Mouse (Mus musculus) intestine, embryonic 14.5 days (tissue): ENCODE data around the gene Cdk2. TPM values are rescaled to one million over a fixed set of nuclear protein-coding genes. Genes with fewer than 3 reads are reported as not detected.
A peak's percentile ranks its signal among the peaks of the same experiment; 100 is the strongest.

ENCODE experiments used
- ATAC-seq: fragments of 200-750 bp; cut with Nextera tagmentation; replicated peaks from 2 replicates; pipeline ENCODE4 v1.8.0; 2017; ENCODE audit warnings: low read depth, moderate number of reproducible peaks, moderate TSS enrichment, moderate library complexity; ENCODE audit not compliant: low FRiP score, low TSS enrichment
- DNase-seq: peaks from one replicate; pipeline ENCODE4 v3.0.0-alpha.2; 2018; ENCODE audit warnings: low spot score
- H3K27ac ChIP-seq: fragments of 300-500 bp; sonication (generic); 2 replicates; pipeline ENCODE4 v1.5.1; 2014; ENCODE audit warnings: low read depth, mild to moderate bottlenecking, control low read depth
- H3K27me3 ChIP-seq: fragments of 300-500 bp; sonication (generic); replicated peaks from 2 replicates; pipeline ENCODE4 v1.6.1; 2014; ENCODE audit warnings: low read length, control low read depth; ENCODE audit not compliant: control insufficient read depth, insufficient read depth
- H3K36me3 ChIP-seq: fragments of 300-500 bp; sonication (generic); 2 replicates; pipeline ENCODE4 v1.6.1; 2014; ENCODE audit warnings: low read length, control low read depth; ENCODE audit not compliant: control insufficient read depth, insufficient read depth
- H3K4me1 ChIP-seq: fragments of 300-500 bp; sonication (generic); replicated peaks from 2 replicates; pipeline ENCODE4 v1.6.1; 2014; ENCODE audit warnings: low read length, control low read depth, mixed read lengths; ENCODE audit not compliant: control insufficient read depth, insufficient read depth
- H3K4me2 ChIP-seq: fragments of 300-500 bp; sonication (generic); 2 replicates; pipeline ENCODE4 v1.6.1; 2014; ENCODE audit warnings: low read length
- H3K4me3 ChIP-seq: fragments of 300-500 bp; sonication (generic); 2 replicates; pipeline ENCODE4 v1.5.1; 2014; ENCODE audit warnings: low read depth, low read length, control low read depth, mixed read lengths
- H3K9ac ChIP-seq: fragments of 300-500 bp; sonication (generic); 2 replicates; pipeline ENCODE4 v1.6.1; 2014; ENCODE audit warnings: mild to moderate bottlenecking, low read length
- H3K9me3 ChIP-seq: fragments of 300-500 bp; sonication (generic); 2 replicates; pipeline ENCODE4 v1.6.1; 2016; ENCODE audit warnings: low read length, control low read depth; ENCODE audit not compliant: control insufficient read depth
- WGBS: fragments of 180-500 bp; shearing (Covaris S2); extraction: QIAGEN DNeasy Blood & Tissue Kit; methylation state at CpG from one replicate; pipeline ENCODE4 v1.1.7; 2014; 5-methylcytosine and 5-hydroxymethylcytosine counted together
- polyA plus RNA-seq: library from polyadenylated mRNA; unstranded; fragments of >200 nt; fragmentation: Nextera tagmentation; extraction: Ambion mirVana; gene quantifications from 2 replicates; pipeline ENCODE4 v1.2.1, GENCODE M21; 2014

Cdk2 gene
- polyA plus RNA-seq, result 89.0 and 93.2 TPM in 2 replicates

- peak; percentile 93 for DNase-seq
- Histone ChIP-seq H3K4me1 (peaks cover 18% of the 10 kb centered on the region), H3K36me3 (peaks cover 33% of the 10 kb centered on the region), H3K4me2 (peak within 1 kb of the TSS; percentile 77), H3K9me3 (no peaks in the 10 kb centered on the region), H3K27ac (peak within 1 kb of the TSS; percentile 98), H3K27me3 (no peaks in the 10 kb centered on the region), H3K9ac (peak within 1 kb of the TSS; percentile 89), H3K4me3 (peak within 1 kb of the TSS; percentile 87)
- under 1% methylated on average over 58 of the region's 62 CpGs for WGBS
- peak; percentile 90 for ATAC-seq
Measured at GRCm38 (mm10) chr10:128704491-128705316, at the start of gene Cdk2. TSS of gene Cdk2 (minus strand) at chr10:128705031.

- Histone ChIP-seq H3K9me3 (no peaks in the 10 kb centered on the region), H3K27ac (peak overlapping the region; percentile 98), H3K4me2 (peak overlapping the region; percentile 91), H3K4me3 (peak overlapping the region; percentile 83), H3K27me3 (no peaks in the 10 kb centered on the region), H3K9ac (peak overlapping the region; percentile 87), H3K36me3 (peaks cover 2% of the 10 kb centered on the region; the same call in 1 of the 2 replicates), H3K4me1 (peaks cover 4% of the 10 kb centered on the region)
- peak; percentile 94 for DNase-seq
- under 1% methylated on average over 37 of the region's 37 CpGs for WGBS
- ATAC-seq, result peak; percentile 83
Measured at GRCm38 (mm10) chr10:128748252-128748864, 43.5 kb upstream of the Cdk2 start.

GRCm38 (mm10) chr10:128747646-128748251 is 42.9 kb upstream of the Cdk2 start, which contains the start of gene Pym1:
TSS of gene Pym1 (plus strand) at chr10:128747889.
- no peaks in the 10 kb centered on the region for H3K36me3 ChIP-seq
- no peaks in the 10 kb centered on the region for H3K9me3 ChIP-seq
- H3K4me3 ChIP-seq, result peak within 1 kb of the TSS; percentile 83
- peaks cover 4% of the 10 kb centered on the region for H3K4me1 ChIP-seq
- H3K27ac ChIP-seq, result peak within 1 kb of the TSS; percentile 98
- DNase-seq, result peak; percentile 87
- H3K4me2 ChIP-seq, result peak within 1 kb of the TSS; percentile 91
- peak within 1 kb of the TSS; percentile 87 for H3K9ac ChIP-seq
- WGBS, result under 1% methylated on average over 36 of the region's 36 CpGs
- peak; percentile 81 for ATAC-seq
- H3K27me3 ChIP-seq, result peaks cover 2% of the 10 kb centered on the region; the same call in 1 of the 2 replicates

GRCm38 (mm10) chr10:128746972-128747645 is 42.3 kb upstream of the Cdk2 start:
- no peak for DNase-seq
- 40% methylated on average over 9 of the region's 9 CpGs for WGBS
- H3K27ac ChIP-seq, result peak overlapping the region; percentile 98
- peaks cover 9% of the 10 kb centered on the region for H3K27me3 ChIP-seq
- H3K9ac ChIP-seq, result peak overlapping the region; percentile 87
- peaks cover 4% of the 10 kb centered on the region for H3K4me1 ChIP-seq
- no peaks in the 10 kb centered on the region for H3K9me3 ChIP-seq
- no peaks in the 10 kb centered on the region for H3K36me3 ChIP-seq
- H3K4me2 ChIP-seq, result peak overlapping the region; percentile 91
- peak overlapping the region; percentile 83 for H3K4me3 ChIP-seq
- no peak for ATAC-seq

GRCm38 (mm10) chr10:128745946-128746613 is 41.2 kb upstream of the Cdk2 start:
- Histone ChIP-seq H3K36me3 (no peaks in the 10 kb centered on the region), H3K27ac (no peak overlapping the region), H3K9me3 (no peaks in the 10 kb centered on the region), H3K4me3 (no peak overlapping the region), H3K4me1 (peaks cover 4% of the 10 kb centered on the region), H3K4me2 (no peak overlapping the region), H3K27me3 (peaks cover 10% of the 10 kb centered on the region), H3K9ac (no peak overlapping the region)
- DNase-seq, result no peak
- no peak for ATAC-seq
- 92% methylated on average over 10 of the region's 10 CpGs for WGBS

GRCm38 (mm10) chr10:128744680-128745601 is 40.1 kb upstream of the Cdk2 start, which contains the start of gene Dgka:
TSS of gene Dgka (minus strand) at chr10:128744855.
- peak; percentile 65 for DNase-seq
- Histone ChIP-seq H3K9ac (peak within 1 kb of the TSS; percentile 63), H3K36me3 (no peaks in the 10 kb centered on the region), H3K4me2 (peak within 1 kb of the TSS; percentile 96), H3K4me3 (peak within 1 kb of the TSS; percentile 62), H3K4me1 (peaks cover 1% of the 10 kb centered on the region), H3K27me3 (peaks cover 10% of the 10 kb centered on the region), H3K9me3 (no peaks in the 10 kb centered on the region), H3K27ac (no peak within 1 kb of the TSS)
- ATAC-seq, result no peak
- 21% methylated on average over 18 of the region's 18 CpGs for WGBS

GRCm38 (mm10) chr10:128744211-128744610 is 39.4 kb upstream of the Cdk2 start:
- peaks cover 10% of the 10 kb centered on the region for H3K27me3 ChIP-seq
- ATAC-seq (no peak), DNase-seq (peak; percentile 64)
- peak overlapping the region; percentile 63 for H3K9ac ChIP-seq
- peak overlapping the region; percentile 96 for H3K4me2 ChIP-seq
- peak overlapping the region; percentile 62 for H3K4me3 ChIP-seq
- no peaks in the 10 kb centered on the region for H3K36me3 ChIP-seq
- no peaks in the 10 kb centered on the region; the same call in none of the 2 replicates for H3K4me1 ChIP-seq
- H3K27ac ChIP-seq, result no peak overlapping the region
- no peaks in the 10 kb centered on the region for H3K9me3 ChIP-seq
- WGBS, result 33% methylated on average over 8 of the region's 8 CpGs
